Mouse (Mus musculus) gastrocnemius, postnatal 10 days (tissue): ENCODE data around the gene Nptxr. TPM values are rescaled to one million over a fixed set of nuclear protein-coding genes. Genes with fewer than 3 reads are reported as not detected.

Experiments
- DNase-seq: peaks from one replicate; pipeline ENCODE4 v3.0.0; 2021; ENCODE audit warnings: mixed read lengths
- total RNA-seq, 2 experiments: library from RNA; stranded (reverse); gene quantifications; 2 replicates each; pipeline ENCODE4 v1.2.3; 2021

Gene Nptxr
- total RNA-seq, 2 experiments from 2014 or later: 4.2 to 5.1 TPM

DNA sequence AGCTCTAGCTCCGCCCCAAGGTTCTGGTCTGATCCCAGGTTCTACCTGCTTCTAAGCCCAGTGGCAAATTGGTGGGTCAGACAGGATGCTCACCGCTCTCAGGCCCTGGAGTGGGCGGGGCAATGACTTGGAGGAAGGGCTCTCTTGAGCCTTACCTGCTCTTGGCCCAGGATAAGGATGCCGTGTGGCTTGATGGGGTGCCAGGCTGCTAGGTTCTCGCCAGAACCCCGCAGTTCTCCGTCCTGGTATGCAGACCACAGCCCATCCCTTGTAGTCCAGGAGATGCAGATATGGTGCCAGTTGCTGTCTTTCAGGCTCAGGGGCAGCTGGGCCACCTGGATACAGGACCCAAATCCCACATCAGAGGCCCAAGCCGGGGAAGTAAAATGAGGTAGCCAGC is 14.5 kb downstream of the Nptxr start:
- no peak for DNase-seq

DNA sequence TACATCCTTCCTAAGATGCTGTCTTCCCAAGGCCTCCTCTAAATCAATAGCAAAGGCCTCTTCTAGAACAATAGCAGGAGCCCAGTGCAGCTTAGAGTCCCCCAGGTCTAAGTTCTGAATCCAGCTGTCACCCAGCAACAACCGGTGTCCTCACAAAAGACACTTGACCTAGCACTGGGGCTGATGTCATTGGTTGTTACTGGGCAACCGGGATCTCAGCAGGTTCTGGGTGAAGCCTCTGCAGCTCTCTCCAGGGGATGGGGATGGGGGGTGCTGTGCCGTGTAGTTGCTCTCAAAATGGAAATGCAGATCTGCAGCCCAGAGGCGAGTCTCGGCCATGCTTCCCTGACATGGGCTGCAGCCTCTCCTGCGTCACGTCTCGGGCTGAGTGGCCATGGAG is 16.8 kb downstream of the Nptxr start:
- no peak for DNase-seq

DNA sequence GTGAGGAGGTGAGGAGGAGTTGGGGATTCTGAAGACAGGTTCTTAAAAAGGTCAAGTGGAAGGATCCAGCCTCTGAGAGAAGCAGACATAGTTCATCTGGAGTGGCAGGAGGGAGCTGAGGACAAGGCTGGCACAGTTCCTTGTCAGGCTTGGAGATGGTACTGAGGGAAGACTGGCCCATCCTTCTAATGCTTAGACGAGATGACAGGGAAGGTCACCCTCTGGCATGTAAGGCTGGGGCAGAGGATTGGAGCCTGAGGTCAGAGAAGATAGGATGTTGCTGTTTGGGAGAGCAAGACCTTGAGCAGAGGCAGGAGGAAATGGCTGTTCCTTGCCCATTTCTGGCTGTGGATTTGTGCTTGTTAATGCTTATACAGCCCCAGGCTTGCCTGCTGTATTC is 19.5 kb downstream of the Nptxr start:
- DNase-seq: no peak

DNA sequence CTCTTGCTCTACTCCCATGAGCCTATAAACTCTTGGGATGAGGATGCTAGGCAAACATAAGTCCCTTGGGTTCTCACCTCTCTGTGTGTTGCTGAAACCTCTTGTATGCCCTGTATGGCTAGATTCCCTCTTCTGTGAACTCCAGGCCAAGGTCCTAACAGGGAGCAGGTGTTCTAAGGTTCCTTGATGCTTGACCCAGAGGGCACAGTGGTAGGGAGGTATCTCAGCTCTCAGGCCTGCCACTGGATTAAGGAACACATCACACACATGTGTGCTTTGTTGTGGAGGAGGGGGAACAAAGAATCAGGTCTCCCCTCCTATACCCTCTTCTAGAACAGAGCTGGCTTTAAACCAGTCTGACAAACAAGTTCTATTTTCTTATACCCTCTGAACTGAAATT is 26.8 kb downstream of the Nptxr start, which contains the start of gene Dnal4:
Dnal4 (minus strand) TSS at position 101 of the 400 bp plus-strand sequence.
- no peak for DNase-seq

DNA sequence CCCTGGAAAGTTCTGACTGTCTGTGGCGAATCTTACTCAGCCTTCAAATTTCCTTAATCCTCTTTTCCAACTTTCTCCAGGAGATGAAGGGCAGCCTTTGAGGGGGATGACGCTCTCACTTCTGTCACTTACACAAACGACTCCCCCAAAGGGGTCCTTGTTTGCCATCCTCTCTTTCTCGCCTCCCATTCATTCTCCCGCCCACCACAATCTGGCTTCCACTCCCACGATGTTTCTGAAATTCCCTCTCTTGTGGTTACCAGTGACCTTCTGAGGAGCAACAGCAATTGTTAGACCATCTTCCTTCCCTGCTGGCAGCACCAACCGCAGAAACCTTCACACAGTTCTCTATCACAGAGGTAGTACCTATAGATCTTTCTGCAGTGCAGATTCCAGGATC is 28.9 kb downstream of the Nptxr start:
- no peak for DNase-seq

DNA sequence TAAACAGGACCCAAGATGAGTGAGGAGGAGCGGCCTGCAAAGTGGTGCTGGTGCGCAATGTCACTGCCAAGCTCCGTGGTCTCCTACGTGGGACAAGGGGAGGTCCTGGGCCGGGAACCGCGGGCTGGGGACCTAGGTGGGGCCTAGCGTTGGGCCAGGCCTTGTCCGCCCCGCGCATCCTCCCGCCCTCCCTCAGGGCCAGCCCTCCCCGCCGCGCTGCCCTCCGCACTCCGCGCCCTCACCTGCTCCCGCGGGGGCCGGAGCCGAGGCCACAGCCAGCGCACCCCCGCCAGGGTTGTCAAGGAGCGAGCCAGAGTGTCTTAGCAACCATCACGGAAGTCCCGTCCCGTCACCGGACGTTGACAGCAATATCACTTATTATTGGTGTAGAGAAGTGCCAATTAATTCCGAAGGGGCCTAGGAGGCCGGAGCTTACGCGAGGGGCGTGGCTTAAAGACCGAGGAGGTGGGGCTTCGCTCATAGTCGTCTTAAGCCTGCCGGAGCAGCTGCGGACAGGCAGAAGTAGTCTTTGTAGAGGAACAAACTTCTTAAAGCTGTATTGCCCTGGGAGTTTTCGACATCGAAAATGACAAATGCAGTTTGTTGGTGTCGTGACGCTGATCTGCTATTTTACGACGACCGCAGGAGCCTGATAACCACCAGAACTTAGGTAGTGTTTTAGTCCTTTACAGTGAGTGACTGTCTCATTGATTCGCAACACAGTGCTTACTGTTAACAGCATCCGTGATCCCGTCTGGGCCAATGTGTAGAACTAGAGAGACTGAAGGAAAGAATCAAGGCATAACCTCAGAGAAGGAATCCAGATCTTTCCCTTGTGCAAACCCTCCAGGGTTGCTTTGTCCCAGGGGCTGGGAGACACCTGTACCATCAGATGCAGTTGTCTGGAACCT is 30.2 kb downstream of the Nptxr start:
- DNase-seq: peak; percentile 94

DNA sequence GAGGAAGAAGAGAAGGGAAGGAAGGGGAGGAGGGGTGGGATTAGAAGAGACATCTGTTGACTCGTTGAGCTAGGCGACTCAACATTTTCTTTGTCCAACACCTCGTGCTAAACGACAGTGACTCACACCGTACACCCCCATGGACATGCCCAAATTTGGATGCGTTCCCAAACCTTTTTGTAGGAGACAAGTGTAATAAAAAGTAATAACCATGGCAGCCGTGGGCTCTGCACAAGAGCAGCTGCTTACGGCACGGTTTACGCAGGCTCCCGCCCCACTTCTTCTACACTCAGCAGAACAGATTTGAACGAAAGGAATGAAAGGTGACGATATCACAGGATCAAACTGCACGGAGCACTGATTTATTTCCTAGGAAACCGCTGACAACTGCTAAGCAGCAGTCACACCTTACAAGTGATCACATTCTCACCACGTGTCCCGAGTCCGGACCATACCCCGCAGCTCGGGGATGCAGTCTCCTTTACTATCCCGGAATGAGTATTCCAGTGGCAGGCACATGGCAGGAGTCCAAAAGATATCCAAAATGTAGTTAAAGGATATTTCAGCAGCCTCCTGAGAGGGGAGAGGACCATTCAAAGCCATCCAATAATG is 33.8 kb downstream of the Nptxr start:
- no peak for DNase-seq

DNA sequence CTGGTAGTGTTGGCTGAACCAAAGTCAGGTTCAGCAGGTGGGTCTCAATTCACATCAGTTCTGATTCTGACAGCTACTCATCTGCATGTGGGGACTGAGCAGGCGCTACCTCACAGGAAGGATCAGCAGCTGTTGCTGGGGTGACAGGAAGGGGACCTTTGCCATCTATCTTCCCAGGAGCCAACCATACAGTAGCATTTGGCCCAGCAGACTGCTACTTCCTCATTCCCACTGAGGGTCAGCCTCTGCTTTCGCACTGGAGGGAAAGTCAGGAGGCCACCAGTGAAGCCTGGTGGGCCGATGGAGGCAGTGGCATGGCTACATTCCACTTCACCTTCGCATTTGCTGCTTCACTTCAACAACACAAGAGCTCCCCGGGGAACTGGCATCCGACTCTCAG is 36.3 kb downstream of the Nptxr start:
- no peak for DNase-seq

DNA sequence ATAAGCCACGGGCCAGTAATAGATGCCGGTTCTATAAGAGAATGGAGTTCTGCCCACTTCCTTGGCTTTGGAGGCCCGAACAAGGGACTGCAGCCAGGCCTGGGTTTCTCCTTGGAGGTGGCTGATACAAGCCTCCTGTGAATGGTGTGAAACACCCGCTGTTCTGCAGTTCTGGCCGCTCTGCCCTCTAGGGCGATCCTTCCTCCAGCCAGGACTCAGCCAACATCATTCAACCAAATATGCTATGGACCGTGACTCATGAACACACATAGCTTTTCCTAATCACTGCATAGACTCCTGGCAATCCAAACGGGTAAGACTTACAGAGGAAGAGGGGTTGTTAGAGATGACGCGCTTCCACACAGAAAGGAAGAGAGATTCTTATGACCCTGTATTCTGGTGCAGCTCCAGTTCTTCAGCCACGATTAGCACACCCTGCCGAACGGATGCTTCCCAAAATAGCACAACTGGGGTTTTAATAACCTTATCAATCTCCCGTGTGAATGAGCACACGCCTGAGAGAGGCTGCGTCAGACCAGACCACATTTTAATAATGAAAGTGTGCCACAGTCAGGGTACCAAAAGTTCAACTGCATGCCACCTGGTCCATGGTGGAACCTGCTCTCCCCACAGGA is 37.1 kb downstream of the Nptxr start:
- no peak for DNase-seq

DNA sequence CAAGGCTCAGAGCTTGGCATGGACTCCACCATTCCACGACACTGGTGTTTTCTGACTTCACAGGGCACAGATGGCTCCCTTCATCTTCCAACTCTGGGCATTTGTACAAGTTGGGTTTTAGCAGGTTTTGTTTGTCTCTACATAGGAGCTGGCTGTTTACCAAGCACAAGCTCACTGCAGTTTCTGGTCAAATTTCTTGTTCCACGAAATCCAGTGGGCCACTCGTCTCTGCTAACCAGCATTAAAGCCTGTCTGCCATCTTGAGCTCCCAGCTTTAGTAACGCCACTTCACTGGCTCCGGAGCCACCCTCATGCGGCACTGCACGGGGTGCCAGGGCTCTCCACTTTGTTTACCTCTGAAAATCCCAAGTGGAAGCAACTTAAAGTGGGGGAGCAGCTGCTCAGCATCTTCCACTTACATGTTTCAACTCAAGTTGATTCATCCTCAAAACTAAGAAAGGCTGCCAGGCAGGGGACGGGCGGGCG is 37.9 kb downstream of the Nptxr start:
- DNase-seq: no peak

DNA sequence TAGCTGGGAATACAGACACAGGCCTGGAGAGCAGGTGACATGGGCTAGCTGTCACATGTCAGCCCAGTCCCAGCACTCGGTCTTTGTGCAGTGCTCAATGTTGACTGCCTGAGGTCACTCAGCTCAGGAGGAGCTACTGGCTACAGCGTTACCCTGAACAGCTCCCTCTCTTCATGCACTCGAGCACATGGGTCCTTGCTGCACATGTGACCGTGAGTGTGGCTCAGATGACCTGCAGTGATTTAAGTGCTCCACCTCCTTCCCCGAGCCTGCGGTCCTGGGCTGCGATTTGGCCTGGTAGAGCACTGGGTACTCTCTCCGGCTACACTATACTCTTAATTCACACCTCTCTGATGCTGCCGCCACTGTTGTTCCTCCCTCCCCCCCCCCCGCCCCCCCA is 38.4 kb downstream of the Nptxr start:
- DNase-seq: no peak

DNA sequence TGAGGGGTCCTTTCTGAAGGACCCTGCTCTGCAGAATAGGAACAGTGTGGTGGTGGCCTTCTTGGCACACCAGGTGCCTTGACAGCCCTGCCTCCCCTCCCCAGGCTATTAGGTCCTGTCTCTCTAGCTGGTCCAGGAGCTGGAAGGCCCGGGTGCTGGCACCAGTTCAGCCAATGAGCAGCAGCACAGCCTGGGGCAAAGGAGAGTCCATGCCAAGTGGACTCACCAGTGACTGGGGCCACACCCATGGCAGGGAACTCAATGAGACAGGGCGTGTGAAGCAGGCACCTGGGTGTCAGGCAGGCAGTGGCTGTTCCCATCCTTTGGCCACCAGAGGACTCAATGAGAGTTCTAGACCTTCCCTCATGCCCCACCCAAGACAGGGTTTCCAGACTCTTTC is 39.2 kb downstream of the Nptxr start:
- no peak for DNase-seq

DNA sequence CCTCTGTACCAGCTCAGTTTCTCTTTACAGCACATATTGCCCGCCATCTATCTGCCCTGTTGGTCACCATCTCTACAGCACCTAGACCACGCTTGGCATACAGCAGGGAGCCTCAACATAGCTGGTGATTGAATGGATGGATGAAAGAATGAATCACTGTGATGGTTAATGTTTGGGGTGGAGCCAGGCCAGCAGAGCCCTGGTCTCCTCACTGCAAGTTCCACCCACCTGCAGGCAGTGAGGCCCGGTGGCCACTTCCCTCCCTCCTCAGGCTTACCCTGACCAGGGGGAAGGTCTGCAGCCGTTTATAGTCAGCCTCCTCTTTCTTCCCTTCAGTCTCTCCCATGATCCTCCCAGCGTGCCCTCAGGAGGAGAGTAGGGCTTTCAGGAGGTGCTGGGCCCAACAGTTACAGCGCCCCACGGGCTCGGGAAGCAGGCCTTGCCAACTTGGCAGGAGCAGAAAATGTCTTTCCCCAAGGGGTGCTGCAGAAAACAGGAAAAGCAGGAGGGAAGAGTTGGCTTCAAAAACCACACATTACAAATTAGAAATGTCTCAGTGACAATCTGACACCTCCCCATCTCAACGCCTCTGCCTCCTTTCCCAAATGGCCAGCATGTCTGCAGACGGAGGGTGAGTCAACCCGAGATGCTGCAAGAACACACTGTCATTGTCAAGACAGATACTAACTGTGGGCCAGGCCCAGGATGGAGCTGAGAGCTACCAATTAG is 39.9 kb downstream of the Nptxr start:
- DNase-seq: no peak

DNA sequence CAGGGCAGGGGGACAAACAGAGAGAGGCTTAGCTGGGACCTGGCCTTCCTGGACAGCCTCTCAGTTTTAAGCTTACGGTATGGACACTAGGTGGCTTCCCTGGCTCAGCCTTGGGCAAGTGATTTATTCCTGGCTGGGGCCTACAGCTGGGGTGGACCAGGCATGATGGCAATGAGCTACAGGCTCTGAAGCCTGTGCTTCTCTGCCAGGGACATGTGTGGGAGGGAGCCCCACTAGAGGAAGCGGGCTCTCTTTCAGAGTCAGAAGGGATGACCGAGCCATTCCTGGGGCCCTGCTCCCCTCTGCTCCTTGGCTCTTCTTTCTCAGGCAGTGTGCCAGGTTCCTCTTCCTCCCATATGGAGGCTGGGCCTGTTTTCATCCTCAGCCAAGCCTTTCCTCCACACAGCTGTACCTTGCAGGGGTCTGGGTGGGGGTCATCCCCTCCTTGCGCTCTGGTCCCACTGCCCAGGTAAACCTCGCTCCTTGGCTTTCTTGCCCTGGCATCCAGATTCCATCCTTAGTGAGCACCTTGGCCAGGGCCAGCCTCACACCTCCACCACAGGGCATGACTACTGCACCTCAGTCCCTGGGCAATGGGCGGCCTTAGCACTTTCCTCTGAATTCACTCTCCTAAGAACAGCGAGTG is 40.8 kb downstream of the Nptxr start:
- no peak for DNase-seq

DNA sequence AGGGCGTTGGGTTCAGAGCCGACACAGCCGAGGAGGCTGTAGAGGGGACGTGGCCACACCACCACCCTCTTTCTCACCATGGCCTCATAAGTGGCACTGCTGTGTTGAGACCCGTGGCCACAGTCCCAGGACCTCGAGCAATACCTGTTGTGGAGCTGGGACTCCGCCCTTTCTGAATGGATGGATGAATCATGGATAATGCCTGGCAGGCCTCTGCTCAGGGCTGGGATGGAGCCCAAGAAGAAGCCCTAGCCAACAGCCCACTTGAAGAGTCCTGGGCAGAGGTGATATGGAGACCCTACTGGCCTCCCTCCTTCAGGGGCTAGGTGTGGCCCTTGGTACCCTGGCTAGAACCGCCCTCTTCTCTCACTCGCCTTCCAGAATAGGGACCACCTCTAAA is 41.6 kb downstream of the Nptxr start:
- no peak for DNase-seq

DNA sequence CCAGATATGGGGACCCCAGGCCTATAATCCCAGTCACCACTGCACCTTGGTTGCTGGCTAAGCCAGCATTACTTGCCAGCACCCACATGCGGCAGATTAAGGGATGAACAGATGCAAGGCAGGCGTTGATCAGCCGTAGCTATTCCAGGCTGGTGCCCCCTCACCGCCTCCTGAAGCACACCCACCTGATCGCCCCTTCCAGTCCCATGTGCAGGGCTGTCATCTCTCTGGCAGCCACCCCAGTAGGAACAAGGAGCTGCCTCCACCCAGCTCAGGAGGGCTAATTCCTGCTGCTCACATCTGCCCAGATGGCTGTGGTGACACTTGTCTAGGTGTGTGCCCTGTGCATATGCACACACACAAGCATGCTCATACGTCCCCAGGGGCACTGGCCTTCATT is 43.6 kb downstream of the Nptxr start:
- no peak for DNase-seq

DNA sequence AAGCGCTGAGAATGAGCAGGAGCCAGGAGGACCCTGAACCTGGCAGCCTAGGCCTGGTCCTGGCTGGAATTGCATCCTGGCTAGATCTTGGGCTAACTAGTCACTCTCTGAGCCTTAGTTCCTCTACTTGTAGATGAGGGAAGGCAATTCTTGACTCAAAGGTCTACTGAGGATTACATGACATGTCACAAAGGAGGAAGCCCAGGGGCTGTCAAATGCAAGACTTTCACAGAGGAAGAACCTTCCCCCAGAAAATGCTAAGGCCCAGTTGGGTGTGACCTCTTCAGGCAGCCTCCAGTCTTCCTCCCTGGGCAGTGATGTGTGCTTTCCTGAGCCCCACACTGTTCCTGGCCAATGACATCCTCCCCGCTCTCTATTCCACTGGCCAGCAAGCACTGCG is 47.4 kb downstream of the Nptxr start:
- DNase-seq: no peak

DNA sequence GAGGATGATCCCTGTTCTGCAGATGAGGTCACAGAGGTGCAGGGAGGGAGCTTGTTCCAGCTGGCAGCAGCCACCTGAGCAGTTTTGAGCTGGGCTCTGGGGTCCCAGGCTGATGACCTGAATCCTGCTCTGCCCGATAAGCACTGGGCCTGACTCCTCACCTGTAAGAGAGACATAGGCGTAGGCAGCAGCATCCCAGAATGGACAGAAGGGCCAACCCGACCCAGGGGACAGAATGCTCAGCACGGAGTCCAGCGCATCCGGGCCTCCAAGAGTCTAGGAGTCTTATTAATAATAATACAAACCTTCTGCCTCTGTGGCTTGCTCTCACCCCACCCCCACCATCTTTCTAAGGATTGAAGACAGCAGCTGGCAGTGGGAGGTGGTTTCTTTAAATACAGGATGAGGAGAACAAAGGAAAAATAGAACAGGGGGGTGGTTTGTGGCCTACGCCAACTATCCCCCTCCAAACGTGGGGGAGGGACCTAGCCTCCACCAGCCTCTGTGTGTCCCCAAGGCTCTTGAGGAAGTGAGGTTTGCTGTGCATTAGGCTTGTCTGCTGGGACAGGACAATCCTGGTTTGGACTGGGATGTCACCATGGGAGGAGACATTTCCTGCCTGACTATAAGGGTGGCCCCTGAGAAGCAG is 48.5 kb downstream of the Nptxr start:
- DNase-seq: no peak

DNA sequence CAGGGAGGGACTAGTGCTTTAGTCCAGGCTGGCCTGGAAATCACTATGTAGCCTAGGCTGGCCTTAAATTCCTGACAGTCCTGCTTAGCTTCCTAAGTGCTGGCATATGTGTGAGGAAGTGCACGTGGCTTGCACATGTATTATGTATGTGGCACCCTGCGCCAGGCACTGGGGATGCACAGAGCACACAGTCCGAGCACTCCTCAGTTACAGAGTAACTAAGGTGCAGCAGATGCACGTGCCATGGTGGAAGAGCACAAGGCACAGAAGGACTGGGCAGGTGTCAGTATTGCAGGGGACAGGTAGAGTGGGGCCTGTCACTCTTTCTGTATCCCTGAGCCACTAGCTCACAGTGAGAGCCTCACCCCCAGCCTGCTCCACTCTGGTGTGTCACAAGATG is 49.4 kb downstream of the Nptxr start:
- DNase-seq: no peak

DNA sequence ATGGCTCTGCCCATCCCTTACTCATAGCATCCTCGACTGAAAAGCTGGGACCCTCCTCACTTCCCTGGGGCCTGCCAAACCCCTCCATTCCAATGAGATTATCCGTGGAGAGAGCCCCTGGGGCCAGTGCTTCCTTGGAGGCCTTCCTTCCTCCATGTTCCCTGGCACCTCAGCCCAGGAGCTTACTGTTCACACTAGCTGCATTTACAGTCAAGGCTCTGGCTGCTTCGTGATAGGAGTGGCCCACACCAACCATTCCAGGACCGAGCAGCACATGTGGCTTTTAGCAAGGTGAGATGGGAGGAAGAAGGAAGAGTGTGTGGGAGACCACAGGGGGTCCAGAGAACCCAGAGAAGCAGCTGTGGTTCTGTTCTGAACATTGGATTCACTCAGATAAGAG is 50.7 kb downstream of the Nptxr start:
- DNase-seq: no peak

DNA sequence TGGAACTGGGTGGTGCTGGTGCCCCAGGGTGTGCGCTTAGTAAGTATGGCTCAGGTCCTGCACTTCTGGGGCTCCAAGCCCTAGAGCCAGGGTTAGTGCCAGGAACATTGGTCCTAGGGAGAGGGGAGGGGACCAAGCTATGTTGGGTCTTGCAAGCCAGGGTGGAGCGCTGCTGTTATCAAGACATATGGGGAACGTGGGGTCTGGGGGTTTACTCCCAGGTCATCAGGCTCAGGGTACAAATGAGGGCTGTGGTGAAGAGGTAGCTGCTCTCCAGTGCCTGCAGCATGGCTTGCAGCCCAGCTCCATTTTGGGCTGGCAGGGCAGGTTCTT is 51.2 kb downstream of the Nptxr start:
- no peak for DNase-seq
